Mouse (Mus musculus) lung, adult 2 months (tissue): ENCODE results near the gene Erich6.

Source experiments
- CTCF ChIP-seq: fragments of 200-500 bp; IDR thresholded peaks from 2 replicates; pipeline ENCODE4 v1.5.1; 2011; ENCODE audit warnings: mild to moderate bottlenecking, low read length, control low read depth; ENCODE audit not compliant: insufficient read depth
- POLR2A ChIP-seq: fragments of 200-500 bp; IDR thresholded peaks from 2 replicates; pipeline ENCODE4 v1.6.1; 2011; ENCODE audit warnings: low read depth, mild to moderate bottlenecking, control low read depth, low read length, borderline replicate concordance; ENCODE audit errors: extremely low read depth

- no peak for TF ChIP-seq CTCF
- no peak for TF ChIP-seq POLR2A
Observed at GRCm38 (mm10) chr3:58622665-58623394, 14.2 kb downstream of the Erich6 start.
